Mouse (Mus musculus) lung, postnatal 4 days (tissue): ENCODE measurements around the gene Tbc1d9b.

ENCODE experiments used
- DNase-seq, 2 experiments: peaks; one replicate each; pipeline ENCODE4 v3.0.0; 2021

Tbc1d9b gene

DNA sequence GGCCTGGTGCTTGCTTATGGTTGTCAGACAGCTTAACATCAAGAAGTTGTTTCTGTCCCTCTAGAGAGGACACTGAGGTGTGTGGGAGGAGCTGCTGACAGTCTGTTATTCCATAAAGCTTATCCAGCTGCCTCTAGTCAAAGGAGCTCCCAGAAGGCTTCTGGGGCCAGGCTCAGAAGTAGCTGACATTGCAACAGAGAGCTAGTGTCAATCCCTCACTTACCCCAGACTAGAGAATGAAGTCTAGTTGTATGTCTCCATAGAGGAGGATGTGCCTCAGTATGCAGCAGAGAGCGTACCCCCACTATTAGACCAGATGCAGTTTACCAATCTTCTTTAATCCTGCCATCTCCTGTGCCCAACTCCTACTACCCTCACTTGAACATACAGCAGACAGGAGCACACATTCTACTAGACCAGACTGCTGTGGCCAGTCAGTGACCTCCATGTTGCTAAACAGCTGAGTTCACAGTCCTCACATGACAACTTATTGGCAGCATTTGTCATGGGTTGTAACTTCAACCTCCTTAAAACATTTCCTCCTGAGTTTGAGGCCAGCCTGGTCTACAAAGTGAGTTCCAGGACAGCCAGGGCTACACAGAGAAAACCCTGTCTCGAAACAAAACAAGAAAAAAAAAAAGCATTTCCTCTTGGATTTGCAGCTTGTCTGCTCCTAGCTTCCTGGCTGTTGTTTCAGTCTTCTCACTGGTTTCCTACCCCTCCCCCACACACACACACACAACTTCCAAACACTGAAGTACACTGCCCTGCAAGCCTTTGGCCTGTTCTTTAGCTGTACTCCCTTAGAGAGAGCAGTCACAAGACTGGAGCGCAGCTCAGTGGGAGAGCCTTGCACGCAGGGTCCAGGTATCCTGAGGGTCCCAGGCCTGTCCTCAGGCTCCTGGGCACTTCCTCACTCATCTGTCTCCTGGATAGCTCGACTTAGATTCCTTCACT, 47.6 kb downstream of the Tbc1d9b start:
- DNase-seq, result no peak

GRCm38 (mm10) chr11:50180478-50181231, 49.5 kb downstream of the Tbc1d9b start:
- DNase-seq, result no peak

DNA sequence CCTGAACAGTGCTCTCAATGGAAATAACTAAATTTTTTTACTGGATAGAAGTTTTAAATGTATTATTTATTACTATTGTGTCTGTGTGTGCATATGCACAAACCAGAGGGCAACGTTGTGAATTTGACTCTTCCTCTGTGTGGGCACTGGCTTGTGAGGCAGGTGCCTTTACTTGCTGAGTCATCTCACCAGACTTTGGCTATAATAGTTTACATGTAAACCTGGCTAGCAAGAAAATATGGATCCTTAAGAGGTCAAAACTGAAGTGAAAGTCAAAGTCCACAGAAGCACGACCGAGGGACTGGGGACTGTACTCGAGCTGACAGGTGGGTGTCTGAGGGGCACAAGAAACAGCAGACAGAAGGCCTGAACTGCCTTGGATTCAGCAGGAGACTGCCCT, 51.5 kb downstream of the Tbc1d9b start:
- DNase-seq, result no peak

GRCm38 (mm10) chr11:50184788-50185187, 53.6 kb downstream of the Tbc1d9b start:
- DNase-seq, result no peak

DNA sequence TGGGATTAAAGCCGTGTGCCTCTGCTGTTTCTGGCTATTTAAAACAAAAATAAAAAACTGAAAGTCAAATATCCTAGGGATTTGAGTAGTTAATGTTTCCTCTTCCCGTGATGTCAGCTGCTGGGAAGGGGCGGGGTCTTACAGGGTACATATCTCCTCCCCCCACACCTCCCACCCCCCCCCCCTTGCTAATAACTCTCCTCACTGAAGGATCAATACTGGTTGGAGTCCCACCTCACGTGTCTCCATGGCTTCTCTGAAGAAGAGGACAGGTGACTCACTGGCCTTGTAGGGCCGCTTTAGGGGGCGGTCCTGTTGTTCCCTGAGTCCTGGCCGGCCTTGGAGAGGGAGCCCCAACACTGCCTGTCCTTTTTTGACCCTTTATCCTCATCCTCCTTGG, 57.5 kb downstream of the Tbc1d9b start:
- no peak for DNase-seq

- no peak for DNase-seq
Observed at GRCm38 (mm10) chr11:50190362-50190761, 59.2 kb downstream of the Tbc1d9b start.

DNA sequence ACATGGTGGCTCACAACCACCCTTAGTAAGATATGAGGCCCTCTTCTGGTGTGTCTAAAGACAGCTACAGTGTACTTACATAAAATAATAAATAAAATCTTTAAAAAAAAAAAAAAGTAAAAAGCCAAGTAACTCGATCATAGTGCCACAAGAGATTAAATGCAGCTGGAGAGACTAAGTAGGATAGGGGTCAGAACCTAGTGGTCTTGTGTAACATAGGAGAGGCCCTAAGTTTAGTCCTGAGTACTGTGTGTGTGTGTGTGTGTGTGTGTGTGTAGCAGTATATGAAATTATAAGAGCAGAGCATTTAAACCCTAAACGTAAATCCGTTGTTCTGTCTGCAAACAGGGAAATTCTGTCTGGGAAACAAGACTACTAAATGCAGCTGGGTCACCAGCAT, 61.1 kb downstream of the Tbc1d9b start:
- no peak for DNase-seq

DNA sequence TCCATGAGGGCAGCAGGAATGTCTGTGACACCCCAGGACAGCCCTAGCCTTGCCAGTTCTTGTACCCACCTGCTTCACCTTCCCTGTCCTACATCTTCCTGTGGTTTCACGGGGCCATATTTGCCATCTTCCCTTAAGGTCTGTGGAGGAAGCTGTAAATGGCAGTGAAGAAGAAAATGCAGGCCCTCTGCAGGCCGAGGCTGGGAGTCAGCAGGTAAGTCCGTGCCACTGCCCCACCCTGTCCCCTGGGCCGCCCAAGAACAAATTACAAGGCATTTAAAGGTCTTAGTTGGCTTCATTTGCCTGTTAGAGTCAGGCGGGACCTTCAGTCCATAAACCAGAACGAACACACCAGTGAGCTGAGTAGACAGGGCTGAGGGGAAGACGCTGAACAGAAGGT, 62.9 kb downstream of the Tbc1d9b start:
- DNase-seq, result no peak

- no peak for DNase-seq
Observed at GRCm38 (mm10) chr11:50194793-50195192, 63.6 kb downstream of the Tbc1d9b start.

GRCm38 (mm10) chr11:50197500-50197899, 66.3 kb downstream of the Tbc1d9b start:
- DNase-seq, result no peak

DNA sequence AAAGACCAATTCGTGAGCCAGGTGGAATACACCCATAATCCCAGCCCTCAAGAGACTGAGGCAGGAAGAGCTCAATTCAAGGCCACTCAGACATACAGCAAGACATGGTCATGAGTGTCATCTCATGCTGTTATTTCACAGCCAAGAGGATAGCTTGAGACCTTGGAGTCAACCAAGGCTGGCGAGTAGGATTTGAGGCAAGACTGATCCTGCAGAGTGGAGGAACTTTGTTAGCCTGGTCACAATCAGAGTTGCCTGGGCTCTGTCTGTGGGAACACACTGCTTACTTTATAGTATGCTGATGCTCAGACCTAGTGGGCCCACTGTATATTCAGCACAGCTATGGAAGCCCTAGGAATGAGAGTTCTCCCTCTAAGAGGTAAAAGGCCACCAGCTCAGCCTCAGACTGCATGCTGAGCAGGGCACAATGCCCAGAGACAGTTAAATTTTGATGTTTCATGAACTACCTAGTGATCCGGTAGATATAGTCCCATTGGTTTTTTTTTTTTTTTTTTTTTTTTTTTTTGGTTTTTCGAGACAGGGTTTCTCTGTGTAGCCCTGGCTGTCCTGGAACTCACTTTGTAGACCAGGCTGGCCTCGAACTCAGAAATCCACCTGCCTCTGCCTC, 67.1 kb downstream of the Tbc1d9b start:
- no peak for DNase-seq

- no peak for DNase-seq
Observed at GRCm38 (mm10) chr11:50198916-50199315, 67.7 kb downstream of the Tbc1d9b start.

DNA sequence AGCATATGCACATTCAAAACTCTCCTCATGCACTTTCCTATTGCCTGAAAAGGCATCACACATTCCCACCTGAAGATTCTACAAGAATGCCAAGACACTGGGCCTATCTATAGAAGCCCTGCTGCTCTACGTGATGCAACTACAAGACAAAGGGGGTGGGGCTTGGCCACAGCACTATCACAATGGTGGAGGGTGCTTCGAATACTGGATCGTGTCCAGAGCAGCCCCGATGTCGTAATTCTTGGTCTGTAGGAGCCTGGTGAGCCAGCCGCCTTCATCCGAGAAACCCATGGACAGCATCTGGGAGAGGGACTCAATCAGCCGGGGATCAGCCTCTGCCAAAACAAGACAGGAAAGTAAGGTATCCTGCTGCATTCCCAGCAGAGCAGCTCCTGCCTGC, 69.4 kb downstream of the Tbc1d9b start:
- peak; percentile 55 to 80 for DNase-seq

GRCm38 (mm10) chr11:50201590-50201989, 70.4 kb downstream of the Tbc1d9b start:
- DNase-seq, result no peak

DNA sequence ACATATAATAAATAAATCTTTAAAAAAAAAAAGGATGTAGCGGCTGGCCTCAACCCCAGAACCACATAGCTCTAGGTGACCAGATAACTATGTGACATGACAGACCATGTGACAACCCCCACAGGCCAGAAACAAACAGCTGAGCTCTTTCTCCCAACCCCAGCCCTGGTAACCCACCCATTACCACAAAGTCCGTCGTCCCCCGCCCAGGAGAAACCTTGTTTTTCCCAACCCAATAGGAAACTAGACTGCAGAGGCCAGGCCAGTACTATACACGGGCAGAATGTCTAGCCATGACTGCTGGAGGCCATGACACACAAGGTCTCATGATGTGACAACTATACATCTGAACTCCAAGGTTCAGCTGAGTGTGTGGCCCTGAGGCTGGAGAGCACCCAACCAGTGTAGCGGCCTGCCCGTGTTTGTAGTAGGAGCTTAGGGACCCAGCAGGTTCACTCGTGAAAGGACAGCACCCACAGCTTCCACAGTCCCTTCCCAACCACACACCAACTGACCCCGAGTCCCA, 72.2 kb downstream of the Tbc1d9b start:
- DNase-seq, result no peak

GRCm38 (mm10) chr11:50205434-50205833, 74.2 kb downstream of the Tbc1d9b start:
- DNase-seq, result no peak

GRCm38 (mm10) chr11:50206037-50206436, 74.8 kb downstream of the Tbc1d9b start:
- no peak for DNase-seq

DNA sequence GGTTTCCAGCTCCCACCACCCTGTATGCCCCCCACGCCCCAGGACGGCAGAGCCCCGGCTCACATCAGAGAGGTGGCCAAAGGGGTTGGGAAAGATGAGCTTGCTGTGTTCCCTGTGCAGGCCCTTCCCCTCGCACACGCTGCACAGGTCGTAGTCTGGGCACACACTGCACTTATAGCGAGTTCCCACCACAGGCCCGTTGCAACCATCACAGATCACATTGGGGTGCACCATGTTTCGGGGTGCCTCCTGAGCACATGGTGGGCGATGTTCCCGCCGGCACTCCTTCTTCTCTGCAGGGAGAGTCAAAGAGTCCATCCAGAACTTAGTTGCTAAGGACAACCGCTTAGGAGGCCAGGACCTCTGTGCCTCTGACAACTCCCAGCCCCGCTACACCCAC, 76.1 kb downstream of the Tbc1d9b start:
- no peak for DNase-seq

- DNase-seq, result no peak
Observed at GRCm38 (mm10) chr11:50208039-50208438, 76.8 kb downstream of the Tbc1d9b start.

GRCm38 (mm10) chr11:50210101-50210504, 78.9 kb downstream of the Tbc1d9b start:
- DNase-seq, result peak; percentile 95 to 97

DNA sequence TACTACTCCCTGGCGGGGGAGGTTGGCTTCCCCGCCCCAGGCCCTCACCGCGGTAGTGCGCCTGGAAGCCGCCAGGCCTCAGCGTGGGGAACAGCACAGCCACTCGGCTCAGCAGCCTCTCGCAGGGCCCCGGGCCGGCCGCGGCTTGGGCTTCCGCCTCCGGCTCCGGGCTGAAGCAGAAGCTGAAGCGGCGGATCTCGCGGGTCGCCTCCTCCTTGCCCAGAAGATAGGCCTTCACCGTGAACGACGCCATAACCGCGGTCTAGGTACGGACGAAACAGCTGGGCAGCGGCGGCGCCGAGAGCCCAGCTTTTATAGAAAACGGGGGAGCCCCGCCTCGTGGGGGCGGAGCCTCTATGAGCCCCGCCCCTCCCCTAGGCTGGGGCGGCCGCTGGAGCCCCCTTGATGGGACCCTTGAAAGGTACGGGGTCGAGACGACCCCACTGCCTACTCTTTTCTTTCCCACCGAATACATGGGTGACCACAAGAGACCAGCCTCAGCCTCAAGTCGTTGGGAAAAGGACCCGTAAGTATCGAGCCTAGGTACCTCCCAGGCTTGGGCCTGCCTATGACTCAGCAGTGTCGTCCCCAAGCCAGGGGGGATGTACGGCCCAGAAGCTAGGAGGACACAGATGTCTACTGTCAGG, 79.4 kb downstream of the Tbc1d9b start, which contains the start of the genes Sqstm1 and Mgat4b:
Gene Sqstm1, minus strand, starts transcription at position 323 of the 647 bp plus-strand sequence.
Gene Mgat4b, plus strand, starts transcription at position 386 of the 647 bp plus-strand sequence.
- DNase-seq, result peak; percentile 87 to 90

- no peak for DNase-seq
Observed at GRCm38 (mm10) chr11:50211322-50212059, 80.3 kb downstream of the Tbc1d9b start.
